Mouse (Mus musculus): ENCODE measurements at regions not wholly inside any gene's neighbourhood (a gene's known extent, or its start where the extent isn't known, plus 50 kb on each side); places are given as distances from the start of the nearest gene placed in this dataset.

GRCm38 (mm10) chr7:136840224-136840623 is 54.2 kb upstream of the Mgmt start:
- H3K36me3 ChIP-seq (ENCODE audit: control insufficient read depth, insufficient read depth), result no peaks in the 10 kb centered on the region
- H3K27me3 ChIP-seq (replicated peaks; ENCODE audit: control insufficient read depth, insufficient read depth, low read length), result 0 out of 2 replicates have a peak, but pooled peaks cover 16% of the 10 kb centered on the region
- no peak for ATAC-seq
- H3K27ac ChIP-seq (ENCODE audit: low read length), result no peak overlapping the region
- no peaks in the 10 kb centered on the region for H3K9me3 ChIP-seq (ENCODE audit: control insufficient read depth, low read length)
- H3K4me3 ChIP-seq (replicated peaks; ENCODE audit: low read length), result no peak overlapping the region
- 49% methylated on average over 7 of the region's 7 CpGs for WGBS
- no peak overlapping the region for H3K4me2 ChIP-seq (ENCODE audit: low read length)
- H3K9ac ChIP-seq (replicated peaks; ENCODE audit: low read depth, low read length), result no peak overlapping the region
- H3K4me1 ChIP-seq (replicated peaks; ENCODE audit: control insufficient read depth, insufficient read depth, low read length), result peaks cover 4% of the 10 kb centered on the region

- H3K27me3 ChIP-seq (replicated peaks; ENCODE audit: control insufficient read depth, insufficient read depth, low read length), result 0 out of 2 replicates have a peak, but pooled peaks cover 16% of the 10 kb centered on the region
- H3K4me1 ChIP-seq (replicated peaks; ENCODE audit: control insufficient read depth, insufficient read depth, low read length), result peaks cover 16% of the 10 kb centered on the region
- no peaks in the 10 kb centered on the region for H3K9me3 ChIP-seq (ENCODE audit: control insufficient read depth, low read length)
- no peak overlapping the region for H3K9ac ChIP-seq (replicated peaks; ENCODE audit: low read depth, low read length)
- WGBS, result 85% methylated on average over 7 of the region's 7 CpGs
- no peak overlapping the region for H3K4me2 ChIP-seq (ENCODE audit: low read length)
- H3K4me3 ChIP-seq (replicated peaks; ENCODE audit: low read length), result no peak overlapping the region
- no peak for ATAC-seq
- no peak overlapping the region for H3K27ac ChIP-seq (ENCODE audit: low read length)
- no peaks in the 10 kb centered on the region for H3K36me3 ChIP-seq (ENCODE audit: control insufficient read depth, insufficient read depth)
These were observed 51.7 kb upstream of the Mgmt start for GRCm38 (mm10) chr7:136842751-136843150.

- no peaks in the 10 kb centered on the region for H3K9me3 ChIP-seq (ENCODE audit: control insufficient read depth, low read length)
- WGBS, result 9% methylated on average over 5 of the region's 5 CpGs
- H3K4me3 ChIP-seq (replicated peaks; ENCODE audit: low read length), result no peak overlapping the region
- H3K27me3 ChIP-seq (replicated peaks; ENCODE audit: control insufficient read depth, insufficient read depth, low read length), result 0 out of 2 replicates have a peak, but pooled peaks cover 12% of the 10 kb centered on the region
- H3K4me2 ChIP-seq (ENCODE audit: low read length), result no peak overlapping the region
- peaks cover 16% of the 10 kb centered on the region for H3K4me1 ChIP-seq (replicated peaks; ENCODE audit: control insufficient read depth, insufficient read depth, low read length)
- H3K36me3 ChIP-seq (ENCODE audit: control insufficient read depth, insufficient read depth), result no peaks in the 10 kb centered on the region
- no peak for ATAC-seq
- no peak overlapping the region for H3K27ac ChIP-seq (ENCODE audit: low read length)
- H3K9ac ChIP-seq (replicated peaks; ENCODE audit: low read depth, low read length), result no peak overlapping the region
These were observed 50.1 kb upstream of the Mgmt start for GRCm38 (mm10) chr7:136844282-136844681.
